Mouse (Mus musculus): ENCODE measurements around the gene Gm8122. TPM values are rescaled to one million over a fixed set of nuclear protein-coding genes. Genes with fewer than 3 reads are reported as not detected.
"Not testable (repeated sequence)": the region's sequence is repeated elsewhere in the genome, so short reads cannot be mapped to it uniquely, and the experiment has no call there.

The Gm8122 gene
- polyA plus RNA-seq, 1 experiment from 2014 or later = not detected

DNA sequence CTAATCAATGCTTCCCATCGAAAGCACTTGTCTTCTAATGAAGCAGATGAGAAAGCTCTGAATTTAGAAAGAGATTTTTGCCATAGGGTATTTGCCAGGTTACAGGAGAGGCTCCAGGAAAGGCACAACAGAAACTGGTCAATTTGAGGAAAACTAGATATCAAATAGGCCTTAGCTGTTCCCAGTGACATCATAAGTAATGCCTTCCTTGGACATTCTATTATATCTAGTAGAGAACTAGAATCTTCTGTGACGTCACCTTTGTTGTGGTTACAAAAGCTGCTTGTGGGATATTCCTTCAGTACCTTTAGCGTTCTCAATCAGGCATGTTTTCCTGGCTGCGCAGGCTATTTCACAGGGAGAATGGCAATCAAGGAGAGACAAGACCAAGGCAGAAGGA, 23.2 kb upstream of the Gm8122 start, which contains the start of gene Gm8126:
Gene Gm8126, plus strand, starts transcription at position 301 of the 400 bp plus-strand sequence.
- not testable (repeated sequence) for ATAC-seq (ENCODE audit: low read depth); H3K9me3 ChIP-seq (ENCODE audit: control insufficient read depth, low read length); H3K27me3 ChIP-seq (ENCODE audit: control insufficient read depth, insufficient read depth, low read depth, low read length); H3K4me3 ChIP-seq (ENCODE audit: low read length); H3K9ac ChIP-seq (ENCODE audit: low read length); H3K36me3 ChIP-seq (ENCODE audit: control insufficient read depth, insufficient read depth, low read length); H3K4me1 ChIP-seq (replicated peaks; ENCODE audit: control insufficient read depth, insufficient read depth, low read length); H3K27ac ChIP-seq (ENCODE audit: low read length); H3K4me2 ChIP-seq (ENCODE audit: low read depth, low read length)
- WGBS = 87% methylated on average over 2 of the region's 4 CpGs

DNA sequence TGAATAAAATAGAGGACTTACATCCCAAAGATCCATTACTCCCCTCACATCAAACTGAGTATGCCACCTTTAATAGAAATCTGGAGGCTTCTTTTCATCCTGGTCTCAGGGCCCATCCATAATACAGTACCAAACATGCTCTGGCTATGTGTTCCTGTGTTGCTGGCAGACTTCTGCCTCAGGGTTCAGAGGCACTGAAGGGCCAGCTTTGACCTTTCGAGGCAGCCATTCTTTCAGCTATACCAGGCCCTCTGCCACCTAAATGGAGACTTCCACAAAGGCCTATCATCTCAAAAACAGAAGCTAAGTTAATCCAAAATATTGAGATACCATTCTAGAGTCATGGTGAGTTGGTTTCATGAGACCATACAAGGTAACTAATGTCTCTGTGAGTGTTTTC, 21.4 kb upstream of the Gm8122 start:
- H3K9me3 ChIP-seq (ENCODE audit: control insufficient read depth, low read length); H3K4me3 ChIP-seq (ENCODE audit: low read length); H3K27ac ChIP-seq (ENCODE audit: low read length); H3K4me1 ChIP-seq (replicated peaks; ENCODE audit: control insufficient read depth, insufficient read depth, low read length); H3K4me2 ChIP-seq (ENCODE audit: low read depth, low read length); H3K9ac ChIP-seq (ENCODE audit: low read length); H3K27me3 ChIP-seq (ENCODE audit: control insufficient read depth, insufficient read depth, low read depth, low read length); ATAC-seq (ENCODE audit: low read depth); H3K36me3 ChIP-seq (ENCODE audit: control insufficient read depth, insufficient read depth, low read length): not testable (repeated sequence)
- 73% methylated on average over 1 of the region's 1 CpGs for WGBS

DNA sequence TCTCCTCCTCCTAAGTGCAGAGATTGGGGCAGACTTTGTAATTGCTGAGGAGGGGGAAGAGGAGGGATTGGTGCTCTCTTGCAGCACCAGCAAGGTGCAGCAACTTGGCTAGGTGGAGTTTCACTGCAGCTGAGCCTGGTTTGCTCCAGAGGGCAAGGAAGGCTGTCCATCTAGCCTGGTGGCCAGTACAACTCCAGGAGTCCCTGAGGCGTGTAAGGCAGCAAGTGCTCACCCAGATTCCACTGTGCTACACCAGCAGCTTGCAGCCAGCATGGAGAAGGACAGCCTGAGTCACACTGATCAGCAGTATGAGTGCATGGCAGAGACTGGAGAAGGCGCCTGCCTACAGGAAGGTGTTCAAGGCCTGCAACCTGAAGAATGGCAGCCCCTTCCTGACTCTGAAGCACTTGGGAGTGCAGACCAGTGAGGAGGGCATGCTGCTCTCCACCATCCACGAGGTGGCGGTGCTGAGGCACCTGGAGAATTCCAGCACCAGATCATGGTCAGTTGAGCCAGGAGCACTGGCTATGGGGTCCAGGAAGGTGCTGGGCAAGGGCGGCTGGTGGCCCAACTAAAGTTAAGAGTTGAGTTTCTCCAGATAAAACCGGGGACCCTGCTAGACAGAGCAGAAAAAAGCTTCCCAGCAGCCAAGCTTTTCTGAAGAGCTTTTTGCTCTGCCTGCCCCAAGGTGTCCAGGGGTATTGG, 15.6 kb upstream of the Gm8122 start:
- not testable (repeated sequence) for H3K9me3 ChIP-seq (ENCODE audit: control insufficient read depth, low read length); H3K4me1 ChIP-seq (replicated peaks; ENCODE audit: control insufficient read depth, insufficient read depth, low read length); H3K27ac ChIP-seq (ENCODE audit: low read length); H3K4me2 ChIP-seq (ENCODE audit: low read depth, low read length); H3K36me3 ChIP-seq (ENCODE audit: control insufficient read depth, insufficient read depth, low read length); ATAC-seq (ENCODE audit: low read depth); H3K9ac ChIP-seq (ENCODE audit: low read length); H3K27me3 ChIP-seq (ENCODE audit: control insufficient read depth, insufficient read depth, low read depth, low read length); H3K4me3 ChIP-seq (ENCODE audit: low read length)
- 19% methylated on average over 5 of the region's 6 CpGs for WGBS

DNA sequence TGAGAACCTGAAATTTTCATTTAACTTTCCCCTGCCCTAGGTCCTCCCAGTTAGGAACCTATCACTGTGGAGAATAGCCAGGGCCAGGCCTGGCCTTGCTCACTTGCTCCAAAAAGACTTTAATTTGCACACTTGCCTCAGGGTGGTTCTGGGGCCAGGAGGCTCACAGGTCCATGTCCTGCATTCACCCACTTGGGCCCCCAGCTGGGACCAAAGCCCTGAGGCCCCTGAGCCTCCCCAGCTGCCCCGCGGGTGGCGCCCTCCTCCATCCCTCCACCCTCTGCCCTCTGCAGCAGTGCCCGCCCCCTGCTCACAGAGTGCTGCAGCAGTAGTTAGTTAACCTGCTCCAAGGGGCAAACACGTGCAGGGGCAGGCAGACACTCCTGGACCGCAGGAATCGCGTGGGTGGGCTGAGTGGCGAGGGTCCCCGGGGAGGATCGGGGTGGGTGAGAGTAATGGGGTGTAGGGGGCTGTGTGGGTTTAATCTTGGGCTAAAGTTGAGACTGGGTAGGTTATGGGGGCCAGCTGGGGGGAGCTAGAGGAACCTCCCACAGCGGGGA, 14.6 kb upstream of the Gm8122 start:
- not testable (repeated sequence) for H3K4me3 ChIP-seq (ENCODE audit: low read length); H3K27ac ChIP-seq (ENCODE audit: low read length); ATAC-seq (ENCODE audit: low read depth); H3K27me3 ChIP-seq (ENCODE audit: control insufficient read depth, insufficient read depth, low read depth, low read length); H3K9me3 ChIP-seq (ENCODE audit: control insufficient read depth, low read length); H3K4me2 ChIP-seq (ENCODE audit: low read depth, low read length); H3K36me3 ChIP-seq (ENCODE audit: control insufficient read depth, insufficient read depth, low read length); H3K4me1 ChIP-seq (replicated peaks; ENCODE audit: control insufficient read depth, insufficient read depth, low read length); H3K9ac ChIP-seq (ENCODE audit: low read length)
- 17% methylated on average over 10 of the region's 12 CpGs for WGBS

DNA sequence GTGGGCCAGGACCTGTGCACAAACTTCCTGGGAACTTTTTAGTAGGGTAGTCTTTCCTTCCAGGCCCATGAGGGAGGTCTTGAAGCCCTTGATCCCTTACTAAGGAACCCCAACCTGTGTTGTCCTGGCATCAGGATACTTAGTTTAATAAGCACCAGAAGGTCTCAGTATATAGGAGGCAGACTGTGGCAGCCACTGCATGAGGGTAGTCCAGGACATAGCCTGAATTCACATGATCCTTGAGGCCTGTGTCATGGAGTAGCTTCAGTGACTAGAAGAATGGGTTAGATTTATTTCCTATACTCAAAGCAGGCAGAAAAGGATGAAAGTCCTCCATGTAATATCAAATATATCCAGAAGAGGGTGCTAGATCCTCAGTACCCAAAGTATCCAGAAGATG, 2.7 kb upstream of the Gm8122 start:
- H3K9me3 ChIP-seq (ENCODE audit: control insufficient read depth, low read length); ATAC-seq (ENCODE audit: low read depth); H3K4me1 ChIP-seq (replicated peaks; ENCODE audit: control insufficient read depth, insufficient read depth, low read length): not testable (repeated sequence)

More for the DNA sequence above, 2.7 kb upstream of the Gm8122 start:
- not testable (repeated sequence) for H3K4me3 ChIP-seq (ENCODE audit: low read length); H3K4me2 ChIP-seq (ENCODE audit: low read depth, low read length); H3K27ac ChIP-seq (ENCODE audit: low read length); H3K9ac ChIP-seq (ENCODE audit: low read length); H3K27me3 ChIP-seq (ENCODE audit: control insufficient read depth, insufficient read depth, low read depth, low read length); H3K36me3 ChIP-seq (ENCODE audit: control insufficient read depth, insufficient read depth, low read length)

Other genes starting within 250 kb of the Gm8122 start
- not detected in 2 replicates for gene Gm8082, start 241.7 kb downstream of the Gm8122 start, polyA plus RNA-seq (2015; fragmentation: Nextera tagmentation; extraction: Ambion mirVana)
- gene Gm10376, start 219.7 kb downstream of the Gm8122 start, polyA plus RNA-seq (2015; fragmentation: Nextera tagmentation; extraction: Ambion mirVana) = not detected in 2 replicates
- not detected in 2 replicates for gene Gm8094, start 158.7 kb downstream of the Gm8122 start, polyA plus RNA-seq (2015; fragmentation: Nextera tagmentation; extraction: Ambion mirVana)
- gene Gm8104, start 134.7 kb downstream of the Gm8122 start, polyA plus RNA-seq (2015; fragmentation: Nextera tagmentation; extraction: Ambion mirVana) = 0.11 TPM in 1 of 2 replicates, not detected in the other
- not detected in 2 replicates for gene Gm7233, start 55.4 kb downstream of the Gm8122 start, polyA plus RNA-seq (2015; fragmentation: Nextera tagmentation; extraction: Ambion mirVana)
- not detected in 2 replicates for gene Gm8126, start 23.3 kb upstream of the Gm8122 start, polyA plus RNA-seq (2015; fragmentation: Nextera tagmentation; extraction: Ambion mirVana)
- gene Gm9732, start 39.7 kb upstream of the Gm8122 start, polyA plus RNA-seq (2015; fragmentation: Nextera tagmentation; extraction: Ambion mirVana) = not detected in 2 replicates
- gene Gm8127, start 58.5 kb upstream of the Gm8122 start, polyA plus RNA-seq (2015; fragmentation: Nextera tagmentation; extraction: Ambion mirVana) = not detected in 2 replicates
- gene 1700001F09Rik, start 112.5 kb upstream of the Gm8122 start, polyA plus RNA-seq (2015; fragmentation: Nextera tagmentation; extraction: Ambion mirVana) = not detected in 2 replicates
- gene Gm8138, start 181.0 kb upstream of the Gm8122 start, polyA plus RNA-seq (2015; fragmentation: Nextera tagmentation; extraction: Ambion mirVana) = not detected in 2 replicates

Data from lung, embryonic 16.5 days (tissue).